Mouse (Mus musculus) kidney, adult 2 months (tissue): ENCODE results near the gene Gtf3c5. TPM values are rescaled to one million over a fixed set of nuclear protein-coding genes. Genes with fewer than 3 reads are reported as not detected.

ENCODE experiments used
- DNase-seq: peaks from one replicate; pipeline ENCODE4 v3.0.0; 2021
- H3K27ac ChIP-seq: fragments of 200-500 bp; 2 replicates; pipeline ENCODE4 v1.5.1; 2012; ENCODE audit warnings: low read depth, low read length, control low read depth, inconsistent platforms; ENCODE audit not compliant: insufficient read depth
- H3K27me3 ChIP-seq: fragments of 200-500 bp; replicated peaks from 2 replicates; pipeline ENCODE4 v1.6.1; 2012; ENCODE audit warnings: mild to moderate bottlenecking, moderate library complexity, low read length, inconsistent platforms; ENCODE audit not compliant: control insufficient read depth, insufficient read depth
- H3K36me3 ChIP-seq: fragments of 200-500 bp; 2 replicates; pipeline ENCODE4 v1.6.1; 2012; ENCODE audit warnings: mild to moderate bottlenecking, moderate library complexity, low read length, inconsistent platforms; ENCODE audit not compliant: control insufficient read depth, insufficient read depth
- H3K4me1 ChIP-seq: fragments of 200-500 bp; 2 replicates; pipeline ENCODE4 v1.6.1; 2011; ENCODE audit warnings: low read length; ENCODE audit not compliant: control insufficient read depth, insufficient read depth
- H3K4me3 ChIP-seq: fragments of 200-500 bp; 2 replicates; pipeline ENCODE4 v1.5.1; 2011; ENCODE audit warnings: mild to moderate bottlenecking, low read depth, low read length, control low read depth; ENCODE audit not compliant: insufficient read depth
- CTCF ChIP-seq: fragments of 200-500 bp; conservative IDR thresholded peaks from 2 replicates; pipeline ENCODE4 v1.5.1; 2011; ENCODE audit warnings: low read depth, mild to moderate bottlenecking, control low read depth, low read length, moderate library complexity, mixed read lengths; ENCODE audit not compliant: insufficient read depth, insufficient read length
- POLR2A ChIP-seq: fragments of 200-500 bp; IDR thresholded peaks from one replicate; pipeline ENCODE4 v1.6.1; 2011; ENCODE audit warnings: low read depth, low read length, control low read depth
- WGBS: fragments of 180-500 bp; shearing (Covaris S2); methylation state at CpG from one replicate; pipeline ENCODE4 v1.1.7; 2018; 5-methylcytosine and 5-hydroxymethylcytosine counted together
- polyA plus RNA-seq: library from polyadenylated mRNA; depleted of rRNA; stranded (reverse); fragments of >200 nt; gene quantifications from 2 replicates; pipeline ENCODE4 v1.2.3, GENCODE M21; 2012

Gtf3c5 gene
- polyA plus RNA-seq, 1 experiment, result 20.8 TPM

DNA sequence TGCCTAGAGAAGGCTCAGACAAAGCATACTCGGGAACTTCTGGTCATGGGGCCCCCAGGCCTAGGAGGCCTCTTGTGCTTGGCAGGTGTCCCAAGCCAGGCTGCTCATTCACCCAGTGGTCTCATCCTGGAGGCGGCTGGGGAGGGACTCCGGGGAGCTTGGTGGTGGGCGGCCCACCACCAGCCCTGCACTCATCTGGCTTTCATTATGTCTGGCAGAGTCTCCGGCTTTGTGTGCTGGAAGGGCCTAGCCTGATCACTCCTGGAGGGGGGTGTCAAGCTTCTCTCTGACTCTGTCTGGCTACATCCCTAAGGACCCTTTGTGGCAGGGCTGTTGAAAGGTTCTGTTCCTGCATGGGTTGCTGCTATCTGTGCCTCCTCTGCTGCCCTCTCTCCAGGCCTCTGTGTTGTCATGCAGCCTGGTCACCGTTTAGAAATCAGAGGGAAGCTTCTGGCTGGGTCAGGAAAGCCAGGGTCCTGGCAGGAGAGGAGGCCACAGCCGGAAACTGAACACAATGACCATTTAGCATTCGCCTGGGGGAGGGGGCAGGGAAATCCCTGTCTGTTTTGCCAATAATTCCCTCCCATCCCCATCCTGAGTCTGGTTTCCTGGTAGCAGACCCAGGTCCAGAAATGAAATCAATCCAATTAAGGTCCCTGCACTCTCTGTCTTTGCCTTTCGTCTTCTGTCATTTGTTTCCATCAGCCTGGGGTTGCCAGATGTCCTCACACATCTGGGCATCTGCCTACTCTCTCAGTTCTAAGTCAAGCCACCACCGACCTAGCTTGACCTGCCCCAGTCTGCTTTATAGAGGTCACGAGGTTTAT is 48.9 kb downstream of the Gtf3c5 start:
- Histone ChIP-seq H3K27ac (peak overlapping the region; percentile 52; the same call in 1 of the 2 replicates), H3K36me3 (no peaks in the 10 kb centered on the region), H3K4me1 (peaks cover 7% of the 10 kb centered on the region; the same call in 1 of the 2 replicates), H3K27me3 (no peaks in the 10 kb centered on the region), H3K4me3 (no peak overlapping the region; the same call in 1 of the 2 replicates)
- TF ChIP-seq CTCF, result no peak
- no peak for TF ChIP-seq POLR2A
- peak; percentile 73 for DNase-seq
- WGBS, result 54% methylated on average over 11 of the region's 11 CpGs

- DNase-seq, result no peak
- WGBS, result 65% methylated on average over 7 of the region's 7 CpGs
- TF ChIP-seq CTCF (no peak), POLR2A (no peak)
- peaks cover 6% of the 10 kb centered on the region; the same call in 1 of the 2 replicates for H3K4me1 ChIP-seq
- H3K27me3 ChIP-seq, result no peaks in the 10 kb centered on the region
- H3K4me3 ChIP-seq, result peak overlapping the region; percentile 71
- 0 out of 2 replicates have a peak overlapping the region, but pooled peaks have one; percentile 52 for H3K27ac ChIP-seq
- no peaks in the 10 kb centered on the region for H3K36me3 ChIP-seq
These were observed 49.6 kb downstream of the Gtf3c5 start for GRCm38 (mm10) chr2:28533901-28534435.

DNA sequence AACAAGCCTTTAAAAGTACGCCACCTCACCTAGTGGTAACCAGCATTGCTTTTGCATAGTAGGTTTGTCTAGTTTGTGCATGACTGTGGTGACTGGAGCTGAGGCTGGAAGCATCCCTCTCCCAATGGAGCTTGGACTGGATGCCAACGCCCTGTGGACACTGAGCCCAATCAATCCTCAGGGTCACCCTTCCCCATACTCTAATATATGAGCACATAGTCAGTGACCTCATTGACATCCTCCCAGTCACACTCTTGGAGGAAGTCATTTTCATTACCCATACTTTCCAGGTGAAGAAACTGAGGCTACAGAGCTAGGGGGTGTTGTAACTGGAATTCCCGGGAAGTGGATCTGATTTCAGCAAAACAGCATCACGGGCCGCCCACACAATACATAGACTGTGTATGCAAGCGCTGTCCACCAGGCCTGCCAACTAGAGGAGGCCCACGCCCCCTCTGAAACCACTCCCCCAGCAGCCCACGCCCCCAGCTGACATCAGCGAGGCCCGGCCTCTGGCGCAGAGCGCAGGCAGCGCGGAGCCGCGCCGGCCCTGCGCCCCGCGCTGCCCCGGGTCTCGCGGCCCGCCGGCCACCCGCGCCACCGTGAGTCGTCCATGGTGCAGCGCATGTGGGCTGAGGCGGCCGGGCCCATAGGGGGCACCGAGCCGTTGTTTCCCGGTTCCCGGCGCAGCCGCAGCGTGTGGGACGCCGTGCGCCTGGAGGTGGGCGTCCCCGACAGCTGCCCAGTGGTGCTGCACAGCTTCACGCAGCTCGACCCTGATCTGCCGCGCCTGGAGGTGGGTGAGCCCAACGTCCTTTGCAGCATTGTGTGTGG is 50.4 kb downstream of the Gtf3c5 start:
- peak overlapping the region; percentile 71 for H3K4me3 ChIP-seq
- H3K27me3 ChIP-seq, result no peaks in the 10 kb centered on the region
- H3K27ac ChIP-seq, result no peak overlapping the region
- DNase-seq, result peak; percentile 91
- H3K4me1 ChIP-seq, result peaks cover 4% of the 10 kb centered on the region; the same call in 1 of the 2 replicates
- no peaks in the 10 kb centered on the region for H3K36me3 ChIP-seq
- WGBS, result 4% methylated on average over 49 of the region's 49 CpGs
- TF ChIP-seq POLR2A, result no peak
- no peak; the same call in 1 of the 2 replicates for TF ChIP-seq CTCF

DNA sequence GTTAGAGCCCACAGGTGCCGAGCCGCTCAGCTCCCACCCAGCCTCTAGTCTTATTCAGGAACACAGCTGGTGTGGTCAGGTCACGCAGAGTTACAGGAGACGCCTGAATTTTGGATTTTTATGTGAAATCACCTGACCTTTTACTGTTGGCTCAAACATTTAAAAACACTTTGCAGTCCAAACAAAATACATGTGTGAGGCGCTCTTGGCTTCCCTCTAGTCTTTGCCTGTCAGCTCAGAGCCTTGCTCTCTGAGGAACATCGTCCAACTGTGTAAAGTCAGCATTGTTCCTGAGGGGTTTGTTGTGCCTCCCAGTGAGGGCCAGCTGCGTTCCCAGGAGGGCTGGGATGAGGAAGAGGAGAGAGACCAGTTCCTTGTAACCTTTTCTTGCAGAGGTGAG is 53.2 kb downstream of the Gtf3c5 start:
- DNase-seq, result no peak
- peaks cover 11% of the 10 kb centered on the region for H3K4me1 ChIP-seq
- WGBS, result 68% methylated on average over 7 of the region's 7 CpGs

GRCm38 (mm10) chr2:28529856-28530255 is 53.7 kb downstream of the Gtf3c5 start:
- H3K4me1 ChIP-seq, result peaks cover 15% of the 10 kb centered on the region
- no peak overlapping the region for H3K4me3 ChIP-seq
- no peak for DNase-seq
- H3K36me3 ChIP-seq, result no peaks in the 10 kb centered on the region
- WGBS, result 79% methylated on average over 4 of the region's 4 CpGs
- TF ChIP-seq POLR2A (no peak), CTCF (no peak)
- H3K27ac ChIP-seq, result no peak overlapping the region
- no peaks in the 10 kb centered on the region for H3K27me3 ChIP-seq

More for the DNA sequence above, 53.2 kb downstream of the Gtf3c5 start:
- no peak overlapping the region for H3K27ac ChIP-seq
- no peak for TF ChIP-seq CTCF
- TF ChIP-seq POLR2A, result no peak
- H3K4me3 ChIP-seq, result no peak overlapping the region
- no peaks in the 10 kb centered on the region for H3K36me3 ChIP-seq
- H3K27me3 ChIP-seq, result no peaks in the 10 kb centered on the region

- H3K27ac ChIP-seq, result no peak overlapping the region
- H3K4me1 ChIP-seq, result peaks cover 21% of the 10 kb centered on the region
- WGBS, result 89% methylated on average over 7 of the region's 7 CpGs
- H3K27me3 ChIP-seq, result no peaks in the 10 kb centered on the region
- no peak overlapping the region for H3K4me3 ChIP-seq
- DNase-seq, result no peak
- TF ChIP-seq POLR2A (no peak), CTCF (no peak)
- H3K36me3 ChIP-seq, result no peaks in the 10 kb centered on the region
These were observed 55.2 kb downstream of the Gtf3c5 start for GRCm38 (mm10) chr2:28528354-28528730.
